Mouse (Mus musculus) midbrain, embryonic 16.5 days (tissue): ENCODE data around the gene B4galnt2. TPM values are rescaled to one million over a fixed set of nuclear protein-coding genes. Genes with fewer than 3 reads are reported as not detected.

Experiments
- ATAC-seq: fragments of 200-750 bp; cut with Nextera tagmentation; 2 replicates; pipeline ENCODE4 v1.8.0; 2017; ENCODE audit warnings: moderate TSS enrichment
- H3K27ac ChIP-seq: fragments of 300-500 bp; sonication (generic); 2 replicates; pipeline ENCODE4 v1.5.1; 2014; ENCODE audit warnings: mild to moderate bottlenecking, low read length, mixed read lengths
- H3K27me3 ChIP-seq: fragments of 300-500 bp; sonication (generic); 2 replicates; pipeline ENCODE4 v1.6.1; 2014; ENCODE audit warnings: low read depth, low read length, mixed read lengths; ENCODE audit not compliant: control insufficient read depth, insufficient read depth
- H3K36me3 ChIP-seq: fragments of 300-500 bp; sonication (generic); 2 replicates; pipeline ENCODE4 v1.6.1; 2014; ENCODE audit warnings: mild to moderate bottlenecking, low read length, moderate library complexity, mixed read lengths; ENCODE audit not compliant: control insufficient read depth, insufficient read depth
- H3K4me1 ChIP-seq: fragments of 300-500 bp; sonication (generic); 2 replicates; pipeline ENCODE4 v1.6.1; 2014; ENCODE audit warnings: mild to moderate bottlenecking, low read length, mixed read lengths; ENCODE audit not compliant: control insufficient read depth, insufficient read depth
- H3K4me2 ChIP-seq: fragments of 300-500 bp; sonication (generic); 2 replicates; pipeline ENCODE4 v1.6.1; 2014; ENCODE audit warnings: mild to moderate bottlenecking, low read length, mixed read lengths
- H3K4me3 ChIP-seq: fragments of 300-500 bp; sonication (generic); 2 replicates; pipeline ENCODE4 v1.5.1; 2014; ENCODE audit warnings: low read depth, mild to moderate bottlenecking, low read length, moderate library complexity, mixed read lengths
- H3K9ac ChIP-seq: fragments of 300-500 bp; sonication (generic); 2 replicates; pipeline ENCODE4 v1.6.1; 2014; ENCODE audit warnings: low read depth, low read length, mixed read lengths
- H3K9me3 ChIP-seq: fragments of 300-500 bp; sonication (generic); replicated peaks from 2 replicates; pipeline ENCODE4 v1.6.1; 2014; ENCODE audit warnings: mild to moderate bottlenecking, low read length, mixed read lengths; ENCODE audit not compliant: control insufficient read depth, poor library complexity, severe bottlenecking
- WGBS: fragments of 180-500 bp; shearing (Covaris S2); extraction: QIAGEN DNeasy Blood & Tissue Kit; methylation state at CpG from one replicate; pipeline ENCODE4 v1.1.7; 2014; 5-methylcytosine and 5-hydroxymethylcytosine counted together
- polyA plus RNA-seq: library from polyadenylated mRNA; unstranded; fragments of >200 nt; fragmentation: Nextera tagmentation; extraction: Ambion mirVana; gene quantifications from 2 replicates; pipeline ENCODE4 v1.2.1, GENCODE M21; 2015

B4galnt2 gene
- polyA plus RNA-seq, 1 experiment from 2014 or later: not detected

DNA sequence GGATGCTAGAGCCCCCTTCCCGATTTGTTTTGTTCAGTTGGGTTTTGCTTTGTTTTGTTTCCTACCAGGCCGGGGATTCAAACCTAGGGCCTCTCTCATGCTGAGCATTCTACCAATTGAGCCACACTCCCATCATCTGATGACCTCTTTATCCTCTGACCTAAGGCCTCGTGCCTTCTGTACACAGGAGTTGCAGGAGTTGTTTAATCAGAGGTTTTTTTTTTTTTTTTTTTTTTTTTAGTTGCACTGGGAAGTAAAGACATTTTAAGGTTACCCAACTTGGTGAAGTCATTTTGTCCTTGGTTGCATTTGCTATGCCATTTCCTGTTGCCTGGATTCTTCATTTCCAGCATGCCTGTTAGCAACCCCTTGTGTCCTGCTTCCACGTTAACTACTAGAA lies 45.2 kb downstream of the B4galnt2 start:
- 73% methylated on average over 4 of the region's 4 CpGs for WGBS
- H3K4me1 ChIP-seq: no peaks in the 10 kb centered on the region
- no peaks in the 10 kb centered on the region for H3K27me3 ChIP-seq
- no peak overlapping the region for H3K9ac ChIP-seq
- no peak overlapping the region for H3K4me3 ChIP-seq
- no peak for ATAC-seq
- H3K4me2 ChIP-seq: no peak overlapping the region
- no peaks in the 10 kb centered on the region for H3K36me3 ChIP-seq
- H3K9me3 ChIP-seq: no peaks in the 10 kb centered on the region
- H3K27ac ChIP-seq: no peak overlapping the region

DNA sequence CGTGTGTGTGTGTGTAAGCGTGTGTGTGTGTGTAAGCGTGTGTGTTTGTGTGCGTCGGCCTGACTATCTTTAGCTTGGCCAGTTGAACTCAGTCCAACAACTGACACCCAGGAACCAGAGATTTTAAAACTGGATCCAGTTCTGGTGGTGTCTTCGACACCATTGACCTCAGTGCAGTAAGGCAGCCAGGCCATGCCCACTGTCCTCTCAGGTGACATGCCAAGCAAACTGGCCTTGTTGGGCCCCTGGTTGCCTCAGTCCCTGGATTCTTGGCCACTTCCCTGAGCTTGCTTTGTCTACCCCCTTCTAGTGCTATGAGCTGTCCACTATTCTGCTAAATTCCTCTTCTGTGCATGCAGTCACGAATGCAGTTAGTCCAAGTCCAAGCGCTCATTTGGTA lies 53.3 kb downstream of the B4galnt2 start:
- no peak overlapping the region for H3K27ac ChIP-seq
- no peak overlapping the region for H3K4me2 ChIP-seq

DNA sequence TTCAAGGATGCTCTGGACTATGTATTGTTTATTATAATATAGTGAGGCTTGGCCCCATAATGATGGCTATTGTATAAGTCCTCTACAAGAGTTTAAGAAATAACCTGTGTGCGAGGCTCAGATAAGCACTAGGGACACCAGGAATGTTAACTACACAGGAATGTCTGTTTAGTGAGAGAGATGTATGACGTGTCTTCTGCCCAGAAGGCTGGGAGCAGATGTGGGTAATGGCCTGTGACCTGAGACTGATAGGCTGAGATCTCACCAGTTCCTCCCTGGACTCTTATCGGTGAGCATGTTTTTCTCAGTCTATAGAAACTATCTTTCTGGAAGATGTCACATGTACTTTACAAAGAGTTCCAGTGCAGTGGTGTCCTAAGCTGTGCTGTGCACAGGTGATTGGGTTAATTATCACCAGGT lies 54.6 kb downstream of the B4galnt2 start:
- ATAC-seq: no peak
- WGBS: 35% methylated on average over 3 of the region's 3 CpGs
- H3K9ac ChIP-seq: peak overlapping the region; percentile 63
- H3K36me3 ChIP-seq: no peaks in the 10 kb centered on the region
- no peaks in the 10 kb centered on the region for H3K9me3 ChIP-seq
- peak overlapping the region; percentile 83 for H3K4me3 ChIP-seq
- H3K4me1 ChIP-seq: peaks cover 15% of the 10 kb centered on the region
- peak overlapping the region; percentile 85 for H3K4me2 ChIP-seq
- H3K27ac ChIP-seq: peak overlapping the region; percentile 80; the same call in 1 of the 2 replicates
- H3K27me3 ChIP-seq: no peaks in the 10 kb centered on the region

More for the DNA sequence above, 53.3 kb downstream of the B4galnt2 start:
- Histone ChIP-seq H3K4me3 (no peak overlapping the region), H3K9ac (no peak overlapping the region), H3K36me3 (no peaks in the 10 kb centered on the region), H3K9me3 (no peaks in the 10 kb centered on the region), H3K27me3 (no peaks in the 10 kb centered on the region), H3K4me1 (peaks cover 15% of the 10 kb centered on the region)
- ATAC-seq: no peak
- 98% methylated on average over 8 of the region's 8 CpGs for WGBS

DNA sequence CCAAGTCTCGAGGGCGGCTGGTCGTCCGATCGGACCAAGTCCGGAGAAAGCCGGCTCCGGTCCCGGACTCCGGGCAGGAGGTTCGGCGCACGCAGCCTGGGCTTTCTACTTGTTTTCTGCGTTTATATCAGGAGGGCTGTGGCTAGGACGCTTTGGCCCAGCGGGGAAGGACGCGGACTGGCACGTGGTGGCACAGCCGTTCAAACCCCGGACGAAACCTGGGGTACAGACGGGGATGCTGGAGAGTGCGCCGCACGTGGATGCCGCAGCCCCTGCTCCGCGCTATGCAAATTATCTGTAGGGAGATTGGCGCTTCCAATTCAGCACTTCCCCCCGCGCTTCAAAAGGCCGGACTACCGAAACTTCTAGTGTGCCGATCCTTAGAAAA lies 55.2 kb downstream of the B4galnt2 start:
- Histone ChIP-seq H3K36me3 (no peaks in the 10 kb centered on the region), H3K9me3 (no peaks in the 10 kb centered on the region), H3K4me3 (peak overlapping the region; percentile 83), H3K4me1 (peaks cover 15% of the 10 kb centered on the region), H3K27ac (peak overlapping the region; percentile 80), H3K9ac (peak overlapping the region; percentile 63), H3K4me2 (peak overlapping the region; percentile 85), H3K27me3 (no peaks in the 10 kb centered on the region)
- peak; percentile 77 for ATAC-seq
- 0% methylated on average over 35 of the region's 35 CpGs for WGBS

DNA sequence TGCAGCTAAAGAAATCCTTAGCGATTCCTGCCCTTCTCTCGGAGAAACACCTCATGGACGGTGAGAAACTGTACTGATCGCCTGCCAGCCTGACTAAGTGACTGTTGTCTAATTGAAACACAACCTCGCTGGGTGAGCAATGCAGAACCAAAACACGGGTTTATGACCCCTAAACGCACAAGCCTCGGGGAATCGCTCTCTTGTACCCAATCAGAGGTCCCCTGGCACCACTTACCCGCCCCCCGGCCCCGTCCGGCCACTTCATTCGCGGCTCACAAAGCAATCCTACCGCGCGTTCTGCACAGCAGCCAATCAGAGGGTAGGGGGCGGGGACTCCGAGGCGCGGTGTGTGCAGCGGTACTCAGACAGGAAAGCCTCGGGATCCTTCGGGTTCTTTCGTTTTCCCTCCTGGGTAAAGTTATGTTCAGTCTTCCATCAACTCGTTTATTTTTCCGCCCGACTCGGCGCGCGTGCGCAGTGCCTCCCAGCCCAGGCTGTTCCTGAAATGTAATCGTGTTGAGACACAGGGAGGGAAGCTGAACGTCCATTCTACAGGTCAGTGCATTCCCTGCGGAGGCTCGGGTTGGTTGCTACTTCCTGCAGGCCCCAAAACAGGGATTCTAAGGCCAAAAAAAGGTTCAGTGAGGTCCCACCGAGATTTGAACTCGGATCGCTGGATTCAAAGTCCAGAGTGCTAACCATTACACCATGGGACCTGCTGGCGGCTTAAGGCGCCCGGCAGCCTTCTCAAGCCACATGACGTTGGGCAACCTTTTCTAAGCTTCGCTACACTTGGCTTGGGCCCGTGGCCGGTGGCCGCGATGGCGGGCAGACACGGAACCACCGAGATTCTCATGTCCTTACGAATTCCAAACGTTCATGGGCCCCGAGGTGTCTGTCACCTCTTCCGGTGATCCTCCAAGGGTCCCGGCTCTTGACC lies 55.9 kb downstream of the B4galnt2 start:
- peak overlapping the region; percentile 80 for H3K27ac ChIP-seq
- ATAC-seq: peak; percentile 99
- no peaks in the 10 kb centered on the region for H3K36me3 ChIP-seq
- H3K9me3 ChIP-seq: no peaks in the 10 kb centered on the region
- WGBS: under 1% methylated on average over 58 of the region's 58 CpGs
- peak overlapping the region; percentile 85 for H3K4me2 ChIP-seq
- H3K9ac ChIP-seq: peak overlapping the region; percentile 66
- peaks cover 15% of the 10 kb centered on the region for H3K4me1 ChIP-seq
- H3K27me3 ChIP-seq: no peaks in the 10 kb centered on the region
- peak overlapping the region; percentile 83 for H3K4me3 ChIP-seq

DNA sequence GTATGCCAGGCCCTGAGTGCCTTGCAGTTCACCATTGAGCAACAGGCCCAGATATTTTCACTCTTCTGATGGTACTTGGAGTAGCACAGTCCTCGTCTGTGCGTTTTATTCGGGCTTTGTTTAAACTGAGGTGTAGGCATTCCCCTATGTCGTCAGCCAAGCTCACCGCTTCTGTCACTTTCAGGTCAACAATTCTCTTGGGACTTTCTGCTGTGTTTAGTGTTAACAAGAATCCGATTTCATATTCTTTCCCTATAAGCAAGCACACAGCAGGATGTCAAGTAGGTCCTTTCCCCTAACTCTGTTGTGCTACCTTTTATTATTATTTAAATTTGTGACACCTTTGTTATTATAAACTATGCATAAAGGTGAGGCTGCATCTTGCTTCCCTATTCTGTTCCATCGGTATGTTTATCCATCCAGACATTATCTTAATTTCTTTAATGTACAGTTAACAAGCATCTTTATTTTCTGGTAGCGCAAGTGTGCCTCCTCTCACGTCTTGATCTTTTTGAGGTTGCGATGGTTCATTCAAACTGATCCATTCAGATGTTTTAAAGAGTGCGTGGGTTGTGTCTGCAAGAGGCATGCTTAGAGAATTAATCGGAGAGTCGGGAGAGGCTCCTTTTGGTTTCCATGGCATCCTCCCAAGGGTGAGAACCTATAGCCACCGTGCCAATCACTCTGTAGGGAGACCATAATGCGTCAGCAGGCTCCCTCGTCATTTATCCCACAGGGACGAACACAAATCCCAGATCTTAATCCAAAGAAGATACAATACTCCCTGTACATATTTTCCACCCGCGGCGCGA lies 56.8 kb downstream of the B4galnt2 start:
- Histone ChIP-seq H3K4me1 (peaks cover 15% of the 10 kb centered on the region), H3K9ac (peak overlapping the region; percentile 66), H3K9me3 (no peaks in the 10 kb centered on the region), H3K4me2 (peak overlapping the region; percentile 85), H3K36me3 (no peaks in the 10 kb centered on the region), H3K4me3 (peak overlapping the region; percentile 83), H3K27me3 (no peaks in the 10 kb centered on the region), H3K27ac (peak overlapping the region; percentile 80)
- 15% methylated on average over 21 of the region's 21 CpGs for WGBS
- ATAC-seq: peak; percentile 16; the same call in 1 of the 2 replicates

DNA sequence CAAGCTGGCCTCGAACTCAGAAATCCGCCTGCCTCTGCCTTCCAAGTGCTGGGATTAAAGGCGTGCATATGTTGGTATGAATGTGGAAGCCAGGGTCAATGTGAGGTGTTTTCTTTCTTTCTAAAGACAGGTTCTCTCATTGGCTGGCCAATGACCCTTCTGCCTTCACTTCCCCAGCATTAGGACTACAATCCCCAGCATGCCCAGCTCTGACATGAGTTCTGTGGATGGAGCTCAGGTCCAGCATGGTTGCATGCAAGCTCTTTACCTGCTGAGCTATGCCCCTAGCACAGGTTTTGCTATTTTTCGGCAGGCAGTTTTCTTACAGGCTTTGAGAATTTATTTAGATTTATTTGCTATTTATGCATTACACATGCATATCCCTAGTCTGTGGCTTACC lies 57.4 kb downstream of the B4galnt2 start:
- H3K27me3 ChIP-seq: no peaks in the 10 kb centered on the region
- no peaks in the 10 kb centered on the region for H3K36me3 ChIP-seq
- no peaks in the 10 kb centered on the region for H3K9me3 ChIP-seq
- 72% methylated on average over 4 of the region's 4 CpGs for WGBS
- H3K4me3 ChIP-seq: no peak overlapping the region
- no peak overlapping the region for H3K9ac ChIP-seq
- peaks cover 15% of the 10 kb centered on the region for H3K4me1 ChIP-seq
- H3K4me2 ChIP-seq: peak overlapping the region; percentile 85
- H3K27ac ChIP-seq: no peak overlapping the region; the same call in 1 of the 2 replicates
- no peak for ATAC-seq

DNA sequence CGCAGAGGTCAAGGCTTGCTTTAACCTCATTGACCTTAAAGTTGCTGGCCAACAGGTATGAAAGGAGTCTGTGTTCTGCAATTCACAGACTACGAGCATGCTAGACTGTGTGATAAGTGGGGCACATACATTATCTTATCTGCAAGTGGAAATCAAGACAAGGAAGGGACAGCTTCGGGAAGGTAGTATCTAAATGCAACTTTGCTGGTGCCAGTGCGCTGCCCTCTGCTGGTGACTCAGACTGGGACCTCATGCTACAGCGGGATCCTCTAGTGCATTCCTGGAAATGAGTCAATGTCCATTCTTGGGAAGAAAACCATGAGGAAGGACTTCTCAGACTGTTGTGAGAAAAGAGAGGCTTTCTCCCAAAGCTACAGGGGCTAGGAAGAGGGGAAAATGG lies 61.0 kb downstream of the B4galnt2 start:
- no peaks in the 10 kb centered on the region; the same call in 1 of the 2 replicates for H3K27me3 ChIP-seq
- no peak overlapping the region for H3K9ac ChIP-seq
- 67% methylated on average over 5 of the region's 5 CpGs for WGBS
- no peak overlapping the region for H3K4me2 ChIP-seq
- H3K27ac ChIP-seq: no peak overlapping the region
- H3K4me3 ChIP-seq: no peak overlapping the region
- no peak for ATAC-seq
- peaks cover 8% of the 10 kb centered on the region for H3K4me1 ChIP-seq
- H3K36me3 ChIP-seq: no peaks in the 10 kb centered on the region
- H3K9me3 ChIP-seq: no peaks in the 10 kb centered on the region
